Mouse (Mus musculus): ENCODE measurements at regions not wholly inside any gene's neighbourhood (a gene's known extent, or its start where the extent isn't known, plus 50 kb on each side); places are given as distances from the start of the nearest gene placed in this dataset.

GRCm38 (mm10) chr12:92672396-92672795, 823.4 kb upstream of the Sel1l start:
- no peak for DNase-seq (ENCODE audit: low spot score in 2 of 2)

- DNase-seq (ENCODE audit: low spot score in 2 of 2): no peak
These were observed 797.7 kb upstream of the Sel1l start for GRCm38 (mm10) chr12:92646634-92647033.

DNA sequence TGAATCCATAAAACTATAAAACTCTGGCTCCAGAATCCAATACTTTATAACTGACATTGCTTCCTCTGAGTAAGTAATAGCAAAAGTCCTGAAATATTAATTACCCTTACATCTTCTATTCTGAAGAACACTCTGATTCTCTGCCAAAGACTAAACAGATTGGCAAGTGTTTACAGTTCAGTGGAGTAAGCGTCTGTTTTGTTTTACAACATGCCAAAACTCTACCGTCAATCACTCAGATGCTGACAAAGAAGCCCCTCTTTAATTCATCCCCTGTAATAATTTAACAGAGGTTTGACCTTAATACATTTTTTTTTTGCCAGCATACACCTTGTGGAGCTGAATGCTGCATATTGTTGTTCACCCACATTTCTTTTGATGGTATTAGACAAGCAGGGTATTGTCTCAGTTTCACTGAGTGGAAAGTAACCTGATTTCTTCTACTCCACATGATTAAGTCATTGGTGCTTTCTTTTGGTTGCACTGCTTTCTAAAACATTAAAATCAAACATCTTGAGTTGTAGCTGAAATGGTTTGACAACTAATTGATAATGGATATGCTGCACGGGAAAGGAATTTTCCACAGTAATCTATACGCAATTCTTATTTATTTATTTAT, 796.2 kb upstream of the Sel1l start:
- no peak for DNase-seq (ENCODE audit: low spot score in 2 of 2)

- no peak for DNase-seq (ENCODE audit: low spot score in 2 of 2)
These were observed 770.2 kb upstream of the Sel1l start for GRCm38 (mm10) chr12:92619120-92619519.

GRCm38 (mm10) chr12:92618519-92618918, 769.6 kb upstream of the Sel1l start:
- DNase-seq (ENCODE audit: low spot score in 2 of 2): no peak

DNA sequence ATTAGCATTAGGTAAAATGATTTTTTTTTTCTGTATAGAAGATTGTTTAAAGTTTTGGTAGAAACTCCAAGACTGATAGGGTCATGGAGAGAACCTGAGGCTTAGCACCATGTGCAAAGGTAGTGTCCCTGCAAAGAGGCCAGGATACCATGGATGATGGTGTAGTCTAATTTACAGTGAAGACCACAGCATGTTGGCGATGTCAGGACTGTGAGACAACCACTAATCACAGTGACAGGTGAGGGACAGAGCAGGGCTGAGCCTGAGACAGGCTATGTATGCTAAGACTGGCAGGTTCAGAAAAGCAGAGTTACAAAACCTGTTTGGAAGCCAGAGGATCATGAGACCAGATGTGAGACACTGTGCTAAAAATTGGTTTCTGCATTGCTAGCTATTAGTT, 752.7 kb upstream of the Sel1l start:
- no peak for DNase-seq (ENCODE audit: low spot score in 2 of 2)

DNA sequence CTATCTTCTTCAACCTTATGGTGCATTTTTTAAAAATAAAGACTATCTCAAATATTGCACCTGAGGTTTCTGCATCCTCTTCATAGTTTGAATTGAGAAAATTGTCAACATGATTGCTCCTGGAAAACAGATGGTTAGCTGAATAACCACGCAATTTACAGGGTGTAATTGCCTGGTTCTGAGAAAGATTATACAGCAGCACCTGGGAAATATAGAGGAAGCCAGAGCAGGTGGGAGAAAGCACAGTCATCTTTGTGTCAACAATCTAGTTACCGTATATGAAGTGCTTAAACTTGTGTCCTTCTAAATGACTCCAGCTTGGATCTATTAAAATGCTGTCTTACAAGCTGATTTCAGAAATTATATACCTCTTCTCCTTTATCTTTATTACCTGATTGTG, 740.8 kb upstream of the Sel1l start:
- DNase-seq (ENCODE audit: low spot score in 2 of 2): no peak

- DNase-seq (ENCODE audit: low spot score in 2 of 2): no peak
These were observed 740.3 kb upstream of the Sel1l start for GRCm38 (mm10) chr12:92589305-92589704.

DNA sequence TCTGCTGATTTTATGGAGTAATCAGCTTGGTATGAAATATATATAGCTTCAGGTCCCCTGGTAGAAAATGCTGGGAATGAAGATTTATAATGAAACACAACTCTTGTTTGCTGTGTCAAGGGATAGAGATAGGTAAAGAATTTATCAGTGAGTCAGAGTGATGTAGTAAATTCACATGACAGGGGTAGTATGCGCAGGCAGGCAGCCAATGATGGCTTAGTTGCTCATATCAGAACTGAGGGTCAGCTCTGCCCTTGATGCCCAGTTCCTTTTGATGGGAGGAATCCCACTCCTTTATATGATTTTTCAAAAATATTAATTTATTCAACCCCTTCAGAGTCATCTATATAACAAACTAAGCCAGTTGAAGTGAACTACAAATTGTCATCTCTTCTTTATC, 729.6 kb upstream of the Sel1l start:
- no peak for DNase-seq (ENCODE audit: low spot score in 2 of 2)

All from layer of hippocampus, postnatal 10 days (tissue).